8 mouse cellular contexts compared by ENCODE assay signal in genomic region chr9:21591831-21592702, GRCm38 (mm10). TPM values are rescaled to one million over a fixed set of nuclear protein-coding genes. Genes with fewer than 3 reads are reported as not detected.
DNase-seq lines count a peak whose midpoint lies in the region; ATAC-seq and TF ChIP-seq lines count a peak whose summit lies in the region.

No protein-coding gene starts in this region.

- peak overlapping the region; percentile 88 for H3K4me3 ChIP-seq in heart, embryonic 14.5 days (ENCODE audit: control insufficient read depth in 1 of 2, insufficient read depth in 1 of 2, low read depth in 1 of 2, low read length in 2 of 2)
- peak overlapping the region; percentile 83 for H3K4me3 ChIP-seq in ES-Bruce4 (ENCODE audit: low read depth, low read length)
- H3K4me3 ChIP-seq in forebrain, embryonic 11.5 days (ENCODE audit: low read depth, low read length) = peak overlapping the region; percentile 93
- H3K4me3 ChIP-seq in liver, embryonic 12.5 days = peak overlapping the region; percentile 83
- peak overlapping the region; percentile 71 for H3K4me3 ChIP-seq in stomach, embryonic 16.5 days (replicated peaks; ENCODE audit: low read length)

- TF ChIP-seq EP300 in ES-Bruce4 (IDR thresholded peaks at IDR 0.05; ENCODE audit: insufficient read depth, low read depth, low read length) = no peak

- WGBS in heart, embryonic 14.5 days = 20% methylated on average over 17 of the region's 17 CpGs
- WGBS in forebrain, embryonic 11.5 days = 22% methylated on average over 17 of the region's 17 CpGs
- WGBS in liver, embryonic 12.5 days (ENCODE audit: insufficient replicate concordance) = 15% methylated on average over 17 of the region's 17 CpGs
- 17% methylated on average over 17 of the region's 17 CpGs for WGBS in stomach, embryonic 16.5 days

- intact Hi-C loops in heart, postnatal 36 days (cut with DNase I) = loop anchor here (2.0 kb wide), 1 partner anchor 45 kb away; the partner anchor contains the start of gene Carm1
- intact Hi-C loops in left cerebral cortex, postnatal 4 days (cut with DNase I) = no loop called here

- peak overlapping the region in 1 of 2 experiments; percentile 20; a peak in 3 of 4 replicates for H3K27ac ChIP-seq in heart, embryonic 14.5 days (replicated peaks in 1 of 2; ENCODE audit: control insufficient read depth in 1 of 2, insufficient read depth in 1 of 2, low read depth in 2 of 2, low read length in 2 of 2)
- H3K27ac ChIP-seq in ES-Bruce4 (ENCODE audit: insufficient read depth, low read length) = no peak overlapping the region
- 0 out of 2 replicates have a peak overlapping the region, but pooled peaks have one; percentile 21 for H3K27ac ChIP-seq in forebrain, embryonic 11.5 days (ENCODE audit: low read depth, low read length)
- peak overlapping the region; percentile 81 for H3K27ac ChIP-seq in liver, embryonic 12.5 days
- peak overlapping the region; percentile 60 for H3K27ac ChIP-seq in stomach, embryonic 16.5 days (ENCODE audit: low read length)

- ATAC-seq in heart, embryonic 14.5 days (ENCODE audit: insufficient number of reproducible peaks, insufficient read depth, low FRiP score, low read depth) = no peak
- ATAC-seq in forebrain, embryonic 11.5 days (replicated peaks; ENCODE audit: low FRiP score) = no peak; the same call in 1 of the 2 replicates
- peak; percentile 46; the same call in 1 of the 2 replicates for ATAC-seq in liver, embryonic 12.5 days
- ATAC-seq in stomach, embryonic 16.5 days (ENCODE audit: insufficient read depth, low FRiP score) = peak; percentile 66

- H3K9me3 ChIP-seq in heart, embryonic 14.5 days (ENCODE audit: control insufficient read depth, low read length) = no peaks in the 10 kb centered on the region
- H3K9me3 ChIP-seq in ES-Bruce4 (replicated peaks; ENCODE audit: control insufficient read depth, insufficient read depth, low read length, poor library complexity, severe bottlenecking) = no peaks in the 10 kb centered on the region
- H3K9me3 ChIP-seq in forebrain, embryonic 11.5 days (ENCODE audit: control insufficient read depth, low read length) = no peaks in the 10 kb centered on the region
- no peaks in the 10 kb centered on the region for H3K9me3 ChIP-seq in liver, embryonic 12.5 days (replicated peaks)
- no peaks in the 10 kb centered on the region for H3K9me3 ChIP-seq in stomach, embryonic 16.5 days (replicated peaks; ENCODE audit: control insufficient read depth, low read length)

- no peak for TF ChIP-seq POLR2A in ES-Bruce4 (IDR thresholded peaks at IDR 0.05; ENCODE audit: insufficient read depth, low read length)

- H3K4me2 ChIP-seq in heart, embryonic 14.5 days (ENCODE audit: low read length) = peak overlapping the region; percentile 82
- H3K4me2 ChIP-seq in forebrain, embryonic 11.5 days (ENCODE audit: low read depth, low read length, severe bottlenecking) = peak overlapping the region; percentile 90
- peak overlapping the region; percentile 96 for H3K4me2 ChIP-seq in liver, embryonic 12.5 days
- peak overlapping the region; percentile 81 for H3K4me2 ChIP-seq in stomach, embryonic 16.5 days (ENCODE audit: low read depth, low read length)

- peaks cover 57% of the 10 kb centered on the region for H3K36me3 ChIP-seq in heart, embryonic 14.5 days (ENCODE audit: control insufficient read depth, insufficient read depth, low read length)
- H3K36me3 ChIP-seq in ES-Bruce4 (ENCODE audit: control insufficient read depth, insufficient read depth, low read length, poor library complexity, severe bottlenecking) = peaks cover 16% of the 10 kb centered on the region
- H3K36me3 ChIP-seq in forebrain, embryonic 11.5 days (ENCODE audit: control insufficient read depth, insufficient read depth, low read length) = peaks cover 7% of the 10 kb centered on the region
- H3K36me3 ChIP-seq in liver, embryonic 12.5 days = peaks cover 63% of the 10 kb centered on the region
- H3K36me3 ChIP-seq in stomach, embryonic 16.5 days (ENCODE audit: control insufficient read depth, insufficient read depth, low read length) = peaks cover 15% of the 10 kb centered on the region; the same call in 1 of the 2 replicates

- TF ChIP-seq CTCF in ES-Bruce4 (IDR thresholded peaks at IDR 0.05; ENCODE audit: low read depth, low read length) = no peak

- H3K4me1 ChIP-seq in heart, embryonic 14.5 days (ENCODE audit: control insufficient read depth in 2 of 2, insufficient read depth in 2 of 2, low read length in 2 of 2) = peaks cover 5 to 20% of the 10 kb centered on the region in 2 experiments
- H3K4me1 ChIP-seq in ES-Bruce4 (ENCODE audit: control insufficient read depth, insufficient read depth, low read length) = no peaks in the 10 kb centered on the region
- peaks cover 10% of the 10 kb centered on the region; the same call in 1 of the 2 replicates for H3K4me1 ChIP-seq in forebrain, embryonic 11.5 days (replicated peaks; ENCODE audit: control insufficient read depth, insufficient read depth, low read length)
- H3K4me1 ChIP-seq in liver, embryonic 12.5 days = peaks cover 35% of the 10 kb centered on the region
- H3K4me1 ChIP-seq in stomach, embryonic 16.5 days (ENCODE audit: control insufficient read depth, insufficient read depth, low read length) = peaks cover 14% of the 10 kb centered on the region

- no peak for DNase-seq in heart, postnatal 36 days
- no peak for DNase-seq in forebrain, embryonic 11.5 days (ENCODE audit: low spot score)
- no peak for DNase-seq in layer of hippocampus, adult 8-10 months (ENCODE audit: low spot score in 2 of 2)
- no peak for DNase-seq in left cerebral cortex, postnatal 4 days

- H3K27me3 ChIP-seq in heart, embryonic 14.5 days (ENCODE audit: control insufficient read depth, insufficient read depth, low read length) = no peaks in the 10 kb centered on the region
- no peaks in the 10 kb centered on the region for H3K27me3 ChIP-seq in ES-Bruce4 (ENCODE audit: control insufficient read depth, insufficient read depth, low read length, poor library complexity, severe bottlenecking)
- no peaks in the 10 kb centered on the region for H3K27me3 ChIP-seq in forebrain, embryonic 11.5 days (ENCODE audit: control insufficient read depth, insufficient read depth, low read length)
- no peaks in the 10 kb centered on the region for H3K27me3 ChIP-seq in liver, embryonic 12.5 days (replicated peaks)
- no peaks in the 10 kb centered on the region for H3K27me3 ChIP-seq in stomach, embryonic 16.5 days (ENCODE audit: control insufficient read depth, insufficient read depth, low read length)

- H3K9ac ChIP-seq in heart, embryonic 14.5 days (ENCODE audit: low read length) = peak overlapping the region; percentile 67
- H3K9ac ChIP-seq in ES-Bruce4 (ENCODE audit: low read depth, poor library complexity, severe bottlenecking) = peak overlapping the region; percentile 27
- H3K9ac ChIP-seq in forebrain, embryonic 11.5 days (ENCODE audit: low read length) = peak overlapping the region; percentile 88
- peak overlapping the region; percentile 91 for H3K9ac ChIP-seq in liver, embryonic 12.5 days
- H3K9ac ChIP-seq in stomach, embryonic 16.5 days (ENCODE audit: low read length) = peak overlapping the region; percentile 83

RNA-seq across cellular contexts. Expression of gene Timm29, which starts 0.5 kb away (rescaled TPM):
- 38.1 and 40.0 TPM in 2 replicates for polyA plus RNA-seq in heart, embryonic 14.5 days (2014; fragmentation: Nextera tagmentation; extraction: Ambion mirVana)
- 10 to 100 TPM; 59.8 TPM for total RNA-seq in heart, postnatal 36 days (2021)
- 18.1 and 19.2 TPM in 2 replicates for polyA plus RNA-seq in ES-Bruce4 (2011; ENCODE audit: insufficient read depth, insufficient read length, low read depth, missing spikeins)
- polyA plus RNA-seq in forebrain, embryonic 11.5 days (2014; fragmentation: Nextera tagmentation; extraction: Ambion mirVana) = 51.0 and 57.5 TPM in 2 replicates
- polyA plus RNA-seq in liver, embryonic 12.5 days (2016; fragmentation: Nextera tagmentation; extraction: Ambion mirVana) = 31.6 and 32.8 TPM in 2 replicates
- 19.9 and 22.9 TPM in 2 replicates for polyA plus RNA-seq in stomach, embryonic 16.5 days (2015; fragmentation: Nextera tagmentation; extraction: Ambion mirVana)
- total RNA-seq in layer of hippocampus, adult 8-10 months (2022) = 10 to 100 TPM; 51.6 to 64.9 (median 58.0) TPM
- 10 to 100 TPM; 56.7 to 58.7 TPM for total RNA-seq in left cerebral cortex, postnatal 4 days (2021)

RNA-seq across cellular contexts. Expression of gene Yipf2, which starts 0.6 kb away (rescaled TPM):
- polyA plus RNA-seq in heart, embryonic 14.5 days (2014; fragmentation: Nextera tagmentation; extraction: Ambion mirVana) = 11.5 and 11.7 TPM in 2 replicates
- total RNA-seq in heart, postnatal 36 days (2021) = 1 to 10 TPM; 7.3 to 8.0 TPM
- polyA plus RNA-seq in ES-Bruce4 (2011; ENCODE audit: insufficient read depth, insufficient read length, low read depth, missing spikeins) = 17.4 and 18.9 TPM in 2 replicates
- 15.5 and 16.0 TPM in 2 replicates for polyA plus RNA-seq in forebrain, embryonic 11.5 days (2014; fragmentation: Nextera tagmentation; extraction: Ambion mirVana)
- polyA plus RNA-seq in liver, embryonic 12.5 days (2016; fragmentation: Nextera tagmentation; extraction: Ambion mirVana) = 10.0 and 10.5 TPM in 2 replicates
- 34.0 and 39.4 TPM in 2 replicates for polyA plus RNA-seq in stomach, embryonic 16.5 days (2015; fragmentation: Nextera tagmentation; extraction: Ambion mirVana)
- total RNA-seq in layer of hippocampus, adult 8-10 months (2022) = 10 to 100 TPM; 19.7 to 21.4 (median 20.6) TPM
- total RNA-seq in left cerebral cortex, postnatal 4 days (2021) = 1 to 10 TPM; 7.0 to 9.9 TPM

RNA-seq across cellular contexts. Expression of gene Smarca4, which starts 23.9 kb away (rescaled TPM):
- polyA plus RNA-seq in heart, embryonic 14.5 days (2014; fragmentation: Nextera tagmentation; extraction: Ambion mirVana) = 51.1 and 52.8 TPM in 2 replicates
- total RNA-seq in heart, postnatal 36 days (2021) = 10 to 100 TPM; 48.6 to 51.4 TPM
- 100.0 and 111 TPM in 2 replicates for polyA plus RNA-seq in ES-Bruce4 (2011; ENCODE audit: insufficient read depth, insufficient read length, low read depth, missing spikeins)
- polyA plus RNA-seq in forebrain, embryonic 11.5 days (2014; fragmentation: Nextera tagmentation; extraction: Ambion mirVana) = 191 and 197 TPM in 2 replicates
- polyA plus RNA-seq in liver, embryonic 12.5 days (2016; fragmentation: Nextera tagmentation; extraction: Ambion mirVana) = 47.0 and 47.2 TPM in 2 replicates
- 63.2 and 65.0 TPM in 2 replicates for polyA plus RNA-seq in stomach, embryonic 16.5 days (2015; fragmentation: Nextera tagmentation; extraction: Ambion mirVana)
- 100 to 1,000 TPM in 3 of 4 experiments, 10 to 100 TPM in 1; 96.5 to 108 (median 103) TPM for total RNA-seq in layer of hippocampus, adult 8-10 months (2022)
- 100 to 1,000 TPM; 185 to 186 TPM for total RNA-seq in left cerebral cortex, postnatal 4 days (2021)

RNA-seq across cellular contexts. Expression of gene Carm1, which starts 45.4 kb away (rescaled TPM):
- 38.1 and 41.0 TPM in 2 replicates for polyA plus RNA-seq in heart, embryonic 14.5 days (2014; fragmentation: Nextera tagmentation; extraction: Ambion mirVana)
- total RNA-seq in heart, postnatal 36 days (2021) = 10 to 100 TPM; 56.9 to 65.4 TPM
- 112 and 122 TPM in 2 replicates for polyA plus RNA-seq in ES-Bruce4 (2011; ENCODE audit: insufficient read depth, insufficient read length, low read depth, missing spikeins)
- polyA plus RNA-seq in forebrain, embryonic 11.5 days (2014; fragmentation: Nextera tagmentation; extraction: Ambion mirVana) = 78.0 and 93.0 TPM in 2 replicates
- polyA plus RNA-seq in liver, embryonic 12.5 days (2016; fragmentation: Nextera tagmentation; extraction: Ambion mirVana) = 39.0 and 41.0 TPM in 2 replicates
- polyA plus RNA-seq in stomach, embryonic 16.5 days (2015; fragmentation: Nextera tagmentation; extraction: Ambion mirVana) = 15.6 and 16.1 TPM in 2 replicates
- total RNA-seq in layer of hippocampus, adult 8-10 months (2022) = 10 to 100 TPM; 77.5 to 91.0 (median 82.4) TPM
- total RNA-seq in left cerebral cortex, postnatal 4 days (2021) = 100 to 1,000 TPM; 108 to 124 TPM

Comparison
In these comparisons a context has a peak if more than half of its experiments do, and no peak if none do; other contexts are left out.
1. ATAC-seq: peak in liver, embryonic 12.5 days (single experiment) and stomach, embryonic 16.5 days (single experiment); none in heart, embryonic 14.5 days (single experiment) and forebrain, embryonic 11.5 days (single experiment).
2. H3K9ac ChIP-seq: peak in every context shown above with its lines; median percentile 91 in liver, embryonic 12.5 days; 88 in forebrain, embryonic 11.5 days; 83 in stomach, embryonic 16.5 days; 67 in heart, embryonic 14.5 days; 27 in ES-Bruce4.
3. Peak in every context shown above with its lines, with median percentiles within 50 percentile points of each other: H3K4me2 ChIP-seq and H3K4me3 ChIP-seq.